Mouse (Mus musculus) myocyte (in vitro differentiated cells): ENCODE measurements around the gene Pask. TPM values are rescaled to one million over a fixed set of nuclear protein-coding genes. Genes with fewer than 3 reads are reported as not detected.

Source experiments
- H3K27me3 ChIP-seq: one replicate; pipeline ENCODE4 v1.6.1; 2011; ENCODE audit not compliant: control insufficient read depth, insufficient read depth, insufficient read length
- H3K36me3 ChIP-seq: one replicate; pipeline ENCODE4 v1.6.1; 2011; ENCODE audit not compliant: control insufficient read depth, insufficient read depth
- H3K4me2 ChIP-seq: one replicate; pipeline ENCODE4 v1.6.1; 2011; ENCODE audit warnings: low read depth, control low read depth
- H3K4me3 ChIP-seq: one replicate; pipeline ENCODE4 v1.5.1; 2011; ENCODE audit warnings: mild to moderate bottlenecking, control low read depth, moderate library complexity
- H3K79me2 ChIP-seq: one replicate; pipeline ENCODE4 v1.6.1; 2011; ENCODE audit not compliant: control insufficient read depth, insufficient read depth
- H3ac ChIP-seq: one replicate; pipeline ENCODE4 v1.6.1; 2011; ENCODE audit not compliant: control insufficient read depth, insufficient read length
- CEBPB ChIP-seq: IDR thresholded peaks from 2 replicates; pipeline ENCODE4 v1.6.1; 2011; ENCODE audit warnings: mild to moderate bottlenecking, moderate library complexity; ENCODE audit not compliant: poor library complexity, insufficient read depth, severe bottlenecking
- E2F4 ChIP-seq: IDR thresholded peaks from one replicate; pipeline ENCODE4 v1.6.1; 2011; ENCODE audit warnings: mild to moderate bottlenecking, control low read depth, moderate library complexity; ENCODE audit not compliant: insufficient read depth
- MAX ChIP-seq: IDR thresholded peaks from one replicate; pipeline ENCODE4 v1.6.1; 2011; ENCODE audit warnings: low read depth, mild to moderate bottlenecking, control low read depth
- MYOD1 ChIP-seq, 3 experiments: IDR thresholded peaks; one replicate each; pipeline ENCODE4 v1.6.1; 2011; ENCODE audit warnings: control low read depth in 2 of 3, low read depth in 2 of 3, mild to moderate bottlenecking in 2 of 3, moderate library complexity in 1 of 3; ENCODE audit not compliant: insufficient read length in 2 of 3, control insufficient read depth in 1 of 3
- MYOG ChIP-seq, 3 experiments: IDR thresholded peaks; one replicate each; pipeline ENCODE4 v1.6.1; 2011; ENCODE audit warnings: control low read depth in 2 of 3, low read depth in 2 of 3, mild to moderate bottlenecking in 2 of 3; ENCODE audit not compliant: insufficient read length in 2 of 3, control insufficient read depth in 1 of 3, insufficient read depth in 1 of 3
- POLR2A ChIP-seq: IDR thresholded peaks from one replicate; pipeline ENCODE4 v1.6.1; 2011; ENCODE audit warnings: low read depth, mild to moderate bottlenecking, control low read depth, moderate library complexity; ENCODE audit not compliant: insufficient read length
- POLR2AphosphoS2 ChIP-seq: IDR thresholded peaks from one replicate; pipeline ENCODE4 v1.6.1; 2011; ENCODE audit warnings: low read depth, control low read depth; ENCODE audit not compliant: insufficient read length
- REST ChIP-seq: IDR thresholded peaks from one replicate; pipeline ENCODE4 v1.6.1; 2011; ENCODE audit warnings: mild to moderate bottlenecking, control low read depth, moderate library complexity; ENCODE audit not compliant: insufficient read depth, insufficient read length
- SRF ChIP-seq: IDR thresholded peaks from one replicate; pipeline ENCODE4 v1.6.1; 2011; ENCODE audit warnings: low read depth; ENCODE audit not compliant: control insufficient read depth, insufficient read length
- TCF12 ChIP-seq: IDR thresholded peaks from one replicate; pipeline ENCODE4 v1.6.1; 2011; ENCODE audit warnings: mild to moderate bottlenecking, control low read depth; ENCODE audit not compliant: poor library complexity, insufficient read depth, severe bottlenecking
- TCF3 ChIP-seq: IDR thresholded peaks from one replicate; pipeline ENCODE4 v1.6.1; 2011; ENCODE audit warnings: low read depth, control low read depth; ENCODE audit not compliant: insufficient read length
- USF1 ChIP-seq: IDR thresholded peaks from one replicate; pipeline ENCODE4 v1.6.1; 2011; ENCODE audit warnings: low read depth, mild to moderate bottlenecking, control low read depth, moderate library complexity
- polyA plus RNA-seq: library from polyadenylated mRNA; unstranded; fragments of >200 nt; fragmentation: generic; extraction: Trizol; gene quantifications from one replicate; pipeline ENCODE4 v1.2.1, GENCODE M21; 2012; ENCODE audit warnings: missing spikeins

The Pask gene
- polyA plus RNA-seq, 1 experiment, result 2.7 TPM

- Histone ChIP-seq H3K36me3 (peaks cover 8% of the 10 kb centered on the region), H3K27me3 (no peaks in the 10 kb centered on the region), H3K4me3 (no peak overlapping the region), H3K4me2 (no peak overlapping the region), H3ac (no peak overlapping the region), H3K79me2 (peaks cover 23% of the 10 kb centered on the region)
- TF ChIP-seq POLR2AphosphoS2 (no peak), SRF (no peak), TCF12 (no peak), POLR2A (no peak), TCF3 (no peak)
Measured at GRCm38 (mm10) chr1:93347176-93347575, 3.9 kb upstream of the Pask start.

DNA sequence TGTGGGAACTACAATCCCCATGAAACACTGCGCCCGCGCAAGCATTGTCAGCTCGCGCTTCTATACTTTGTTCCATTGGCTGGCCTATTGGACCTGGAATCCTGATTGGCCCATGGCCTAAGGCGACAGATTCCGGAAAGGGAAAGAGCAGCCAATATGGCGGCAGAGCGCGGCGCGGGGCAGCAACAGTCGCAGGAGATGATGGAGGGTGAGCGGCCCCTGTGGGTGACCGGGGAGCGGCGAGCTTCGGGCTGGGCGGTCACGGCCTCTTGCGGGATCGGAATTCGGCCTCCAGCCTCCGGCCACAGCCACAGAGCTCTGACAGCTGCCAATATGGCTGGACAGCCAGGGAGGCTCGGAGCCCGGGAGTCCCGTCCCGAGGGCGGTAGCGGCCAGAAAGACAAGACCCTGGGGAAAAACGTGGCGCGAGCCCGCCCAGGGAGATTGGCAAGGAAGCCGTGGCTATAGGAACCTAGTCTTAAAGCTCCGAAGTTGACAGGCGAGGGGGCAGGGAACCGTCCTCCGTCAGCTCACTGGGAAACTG, 294 bp upstream of the Pask start:
- H3ac ChIP-seq, result peak overlapping the region; percentile 64
- no peaks in the 10 kb centered on the region for H3K27me3 ChIP-seq
- H3K79me2 ChIP-seq, result peaks cover 23% of the 10 kb centered on the region
- peak overlapping the region; percentile 72 for H3K4me3 ChIP-seq
- H3K36me3 ChIP-seq, result peaks cover 8% of the 10 kb centered on the region
- H3K4me2 ChIP-seq, result peak overlapping the region; percentile 69
- TF ChIP-seq CEBPB (no peak), SRF (peak; percentile 57), MYOD1 (IDR thresholded peaks at IDR 0.05; ENCODE audit: control insufficient read depth in 1 of 3, insufficient read length in 2 of 3, low read depth in 2 of 3) (peak in 1 of 3 experiments; percentile 13), REST (peak; percentile 17), E2F4 (no peak), POLR2A (peak; percentile 89), MAX (no peak), MYOG (IDR thresholded peaks at IDR 0.05; ENCODE audit: control insufficient read depth in 1 of 3, insufficient read depth in 1 of 3, insufficient read length in 2 of 3, low read depth in 2 of 3) (no peak), TCF12 (no peak), POLR2AphosphoS2 (peak; percentile 75)

DNA sequence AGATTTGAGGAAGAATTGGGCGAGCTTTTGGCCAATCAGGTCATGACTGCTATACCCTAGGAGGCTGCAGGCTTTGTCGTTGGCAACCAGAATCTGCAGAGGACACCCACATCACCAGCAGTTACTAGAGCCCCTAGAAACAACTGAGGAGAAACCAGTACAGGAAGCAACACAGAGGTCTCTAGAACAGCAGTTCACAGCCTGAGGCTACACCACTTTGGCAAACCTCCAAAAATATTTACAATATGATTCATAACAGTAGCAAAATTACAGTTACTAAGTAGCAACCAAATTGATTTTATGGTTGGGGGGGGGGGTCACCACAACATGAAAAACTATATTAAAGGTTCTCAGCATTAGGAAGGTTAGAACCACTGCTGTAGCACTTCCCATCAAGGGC, 8.7 kb downstream of the Pask start:
- Histone ChIP-seq H3K4me2 (no peak overlapping the region), H3ac (no peak overlapping the region), H3K4me3 (no peak overlapping the region), H3K27me3 (no peaks in the 10 kb centered on the region), H3K79me2 (no peaks in the 10 kb centered on the region), H3K36me3 (peaks cover 4% of the 10 kb centered on the region)
- TF ChIP-seq TCF3 (no peak), REST (no peak), USF1 (no peak), MYOD1 (IDR thresholded peaks at IDR 0.05; ENCODE audit: control insufficient read depth in 1 of 3, insufficient read length in 2 of 3, low read depth in 2 of 3) (no peak), MYOG (IDR thresholded peaks at IDR 0.05; ENCODE audit: control insufficient read depth in 1 of 3, insufficient read depth in 1 of 3, insufficient read length in 2 of 3, low read depth in 2 of 3) (no peak), MAX (no peak), POLR2AphosphoS2 (no peak), SRF (no peak), TCF12 (no peak), E2F4 (no peak)

DNA sequence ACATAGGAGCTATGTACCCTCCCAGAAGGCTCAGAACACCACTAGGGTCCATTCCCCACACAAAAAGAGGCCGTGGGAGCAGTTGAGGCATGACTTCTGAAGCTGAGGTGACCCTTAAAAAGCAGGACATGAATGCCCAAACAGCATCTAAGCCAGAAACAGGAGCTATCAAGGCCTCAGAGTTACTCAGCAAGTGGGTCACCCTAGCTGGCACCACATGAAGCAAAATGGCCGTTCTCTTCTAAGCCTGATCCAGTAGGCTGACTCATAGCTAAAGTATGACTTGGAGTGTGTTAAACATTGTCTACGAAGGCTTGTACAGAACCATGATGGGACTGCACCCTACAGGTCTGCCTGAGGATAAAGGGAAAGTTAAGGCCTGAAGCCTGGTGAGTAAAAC, 16.8 kb downstream of the Pask start:
- Histone ChIP-seq H3K36me3 (peaks cover 3% of the 10 kb centered on the region), H3K27me3 (no peaks in the 10 kb centered on the region), H3ac (no peak overlapping the region), H3K79me2 (no peaks in the 10 kb centered on the region), H3K4me3 (no peak overlapping the region), H3K4me2 (no peak overlapping the region)
- TF ChIP-seq POLR2A (no peak), MYOG (IDR thresholded peaks at IDR 0.05; ENCODE audit: control insufficient read depth in 1 of 3, insufficient read depth in 1 of 3, insufficient read length in 2 of 3, low read depth in 2 of 3) (no peak), E2F4 (no peak), TCF12 (no peak)

DNA sequence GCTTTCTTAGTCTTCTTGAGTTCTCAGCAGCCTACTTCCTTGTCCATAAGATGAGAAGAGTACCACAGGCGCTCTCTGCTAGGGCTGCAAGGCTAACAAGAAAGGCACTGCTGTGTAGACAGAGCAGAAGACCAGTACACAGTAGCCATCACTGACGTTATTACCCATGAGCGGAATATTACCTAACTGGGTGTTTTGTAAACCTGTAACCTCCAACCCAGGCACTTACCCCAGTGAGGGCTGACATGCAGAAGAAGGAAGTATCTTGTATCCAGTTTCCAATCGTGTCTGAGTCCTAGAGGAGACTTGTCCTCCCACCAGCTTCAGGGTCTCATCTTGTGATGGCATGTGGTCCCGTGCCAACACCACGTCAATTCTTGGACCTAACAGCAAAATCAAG, 19.3 kb downstream of the Pask start:
- H3K27me3 ChIP-seq, result no peaks in the 10 kb centered on the region
- H3K4me2 ChIP-seq, result no peak overlapping the region
- H3K36me3 ChIP-seq, result peaks cover 3% of the 10 kb centered on the region
- no peak for TF ChIP-seq POLR2A
- TF ChIP-seq TCF3, result no peak
- no peak for TF ChIP-seq TCF12
- TF ChIP-seq MAX, result no peak
- TF ChIP-seq MYOD1 (IDR thresholded peaks at IDR 0.05; ENCODE audit: control insufficient read depth in 1 of 3, insufficient read length in 2 of 3, low read depth in 2 of 3), result no peak
- no peak for TF ChIP-seq SRF
- no peak for TF ChIP-seq REST
- no peak for TF ChIP-seq MYOG (IDR thresholded peaks at IDR 0.05; ENCODE audit: control insufficient read depth in 1 of 3, insufficient read depth in 1 of 3, insufficient read length in 2 of 3, low read depth in 2 of 3)
- no peak for TF ChIP-seq USF1
- TF ChIP-seq E2F4, result no peak
- TF ChIP-seq POLR2AphosphoS2, result no peak
- TF ChIP-seq CEBPB, result no peak
- H3ac ChIP-seq, result no peak overlapping the region
- H3K79me2 ChIP-seq, result no peaks in the 10 kb centered on the region
- no peak overlapping the region for H3K4me3 ChIP-seq
